Mouse (Mus musculus): ENCODE data around the gene Krt81. TPM values are rescaled to one million over a fixed set of nuclear protein-coding genes. Genes with fewer than 3 reads are reported as not detected.

The Krt81 gene
- not detected for total RNA-seq (2021)
- long read RNA-seq, experiment 1: 0 reads
- long read RNA-seq, experiment 2: 0 reads

DNA sequence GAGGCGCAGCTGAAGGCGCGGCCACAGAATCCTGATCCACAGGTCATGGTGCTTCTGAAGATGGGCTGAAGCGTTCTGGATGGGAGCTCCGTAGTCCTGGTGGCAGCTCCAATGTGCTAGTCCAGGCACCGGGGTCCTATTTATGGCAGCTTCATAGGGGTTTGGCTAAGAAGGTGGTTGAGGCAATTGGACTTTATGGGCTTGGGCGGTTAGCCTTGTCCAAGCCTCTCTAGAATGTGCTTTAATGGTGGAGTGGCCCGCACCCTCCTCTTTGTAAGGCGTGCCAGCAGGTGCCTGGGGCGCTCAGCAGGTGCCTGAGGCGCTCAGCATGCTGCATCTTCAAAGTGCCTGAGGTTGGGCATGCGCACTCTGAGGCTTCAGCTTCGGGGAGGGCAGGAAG is at the start of gene Krt81:
Krt81 (minus strand) TSS at position 101 of the 400 bp plus-strand sequence.
- DNase-seq: no peak
- intact Hi-C loops (cut with DNase I): no loop called here

GRCm38 (mm10) chr15:101508247-101508646 is 44.7 kb upstream of the Krt81 start:
- intact Hi-C loops (cut with DNase I): no loop called here

DNA sequence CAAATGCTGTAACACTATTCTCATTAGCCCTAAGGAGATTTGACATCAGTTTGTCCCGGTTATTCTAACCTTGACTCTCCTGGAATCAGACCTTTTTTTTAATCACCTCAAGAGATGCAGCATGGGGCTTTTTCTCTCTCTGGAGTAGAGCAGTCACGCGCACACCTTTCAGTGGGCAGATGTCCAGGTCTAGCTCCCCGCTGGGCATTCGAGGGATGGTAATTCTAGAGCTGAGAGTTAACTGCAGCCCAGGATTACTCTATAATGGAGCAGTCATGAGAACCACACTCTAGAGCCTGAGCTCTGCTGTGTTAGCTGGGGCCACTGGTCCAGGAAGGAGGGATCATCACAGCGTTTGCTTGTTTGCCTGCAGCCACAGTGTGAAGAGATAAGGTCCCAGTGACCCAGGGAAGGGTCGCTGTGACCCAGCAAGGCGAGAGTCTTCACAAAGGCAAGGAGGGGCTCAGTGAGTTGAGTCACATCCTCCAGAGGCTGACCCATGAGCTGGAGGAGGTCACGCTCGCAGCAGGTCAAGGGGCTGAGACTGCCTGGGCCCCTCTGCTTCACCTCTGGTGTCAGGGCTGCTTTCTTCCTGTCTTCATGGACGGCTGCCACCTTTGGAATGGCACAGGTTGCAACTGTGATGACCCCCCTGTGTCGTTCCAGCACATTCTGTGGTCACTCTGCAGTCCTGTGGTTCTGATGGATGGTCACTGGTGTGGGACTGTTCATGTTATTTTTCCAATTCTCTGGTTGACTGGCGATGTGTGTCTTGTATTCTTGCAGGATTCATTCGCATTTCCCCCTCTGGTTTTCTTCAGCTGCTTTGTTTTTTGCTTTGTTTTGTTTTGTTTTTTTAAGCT is 43.6 kb upstream of the Krt81 start:
- intact Hi-C loops (cut with DNase I): no loop called here
- DNase-seq: no peak

More at GRCm38 (mm10) chr15:101508247-101508646, 44.7 kb upstream of the Krt81 start:
- DNase-seq: no peak

- no peak for DNase-seq
- intact Hi-C loops (cut with DNase I): loop anchor here (5.0 kb wide), 1 partner anchor 155 kb away; no protein-coding TSS in a partner anchor
Observed at GRCm38 (mm10) chr15:101497181-101497580, 33.6 kb upstream of the Krt81 start.

GRCm38 (mm10) chr15:101495266-101495665 is 31.7 kb upstream of the Krt81 start:
- intact Hi-C loops (cut with DNase I): loop anchor here (5.0 kb wide), 1 partner anchor 153 kb away; no protein-coding TSS in a partner anchor

DNA sequence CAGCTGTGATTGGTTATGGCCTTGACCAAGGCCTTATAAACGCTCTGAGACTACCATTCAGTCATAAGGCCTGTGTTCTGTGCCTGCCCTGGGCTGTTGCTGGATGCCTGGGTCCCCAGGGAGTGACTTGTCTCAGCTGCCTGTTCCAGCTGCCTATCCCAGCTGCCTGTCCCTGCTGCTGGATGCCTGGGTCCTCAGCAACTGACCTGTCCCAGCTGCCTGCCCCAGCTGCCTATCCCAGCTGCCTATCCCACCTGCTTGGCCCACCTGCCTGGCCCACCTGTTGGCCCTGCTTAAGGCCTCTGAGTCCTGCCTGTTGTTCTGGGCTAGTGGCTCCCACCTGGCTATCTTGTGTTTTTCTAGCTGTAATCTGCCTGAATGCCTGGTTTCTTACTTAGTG is 30.7 kb upstream of the Krt81 start:
- no peak for DNase-seq
- intact Hi-C loops (cut with DNase I): no loop called here

More at GRCm38 (mm10) chr15:101495266-101495665, 31.7 kb upstream of the Krt81 start:
- DNase-seq: no peak

GRCm38 (mm10) chr15:101493713-101494112 is 30.2 kb upstream of the Krt81 start:
- no peak for DNase-seq
- intact Hi-C loops (cut with DNase I): no loop called here

DNA sequence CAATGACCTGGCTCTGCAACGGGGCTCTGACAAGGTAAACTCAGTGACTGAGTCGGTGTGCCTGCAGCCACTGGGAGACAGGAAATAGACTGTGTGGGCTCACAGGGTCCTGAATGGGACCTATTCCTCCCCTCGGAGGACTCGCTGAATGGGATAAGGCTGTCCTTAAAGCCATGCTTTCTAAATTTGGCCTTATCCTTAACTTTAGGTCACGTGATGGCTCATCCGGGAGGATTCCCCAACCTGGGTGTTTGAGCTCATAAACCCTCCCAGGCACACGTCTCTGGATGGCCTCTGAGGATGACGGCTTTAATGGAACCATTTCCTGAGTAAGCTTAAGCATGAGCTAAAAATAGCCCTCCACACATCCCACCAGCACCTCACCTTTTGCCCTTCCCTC is 29.2 kb upstream of the Krt81 start:
- DNase-seq: no peak
- intact Hi-C loops (cut with DNase I): no loop called here

- no peak for DNase-seq
- intact Hi-C loops (cut with DNase I): no loop called here
Observed at GRCm38 (mm10) chr15:101491431-101491830, 27.9 kb upstream of the Krt81 start, which contains the start of gene Krt83. TSS of gene Krt83 (minus strand) at chr15:101491512.

DNA sequence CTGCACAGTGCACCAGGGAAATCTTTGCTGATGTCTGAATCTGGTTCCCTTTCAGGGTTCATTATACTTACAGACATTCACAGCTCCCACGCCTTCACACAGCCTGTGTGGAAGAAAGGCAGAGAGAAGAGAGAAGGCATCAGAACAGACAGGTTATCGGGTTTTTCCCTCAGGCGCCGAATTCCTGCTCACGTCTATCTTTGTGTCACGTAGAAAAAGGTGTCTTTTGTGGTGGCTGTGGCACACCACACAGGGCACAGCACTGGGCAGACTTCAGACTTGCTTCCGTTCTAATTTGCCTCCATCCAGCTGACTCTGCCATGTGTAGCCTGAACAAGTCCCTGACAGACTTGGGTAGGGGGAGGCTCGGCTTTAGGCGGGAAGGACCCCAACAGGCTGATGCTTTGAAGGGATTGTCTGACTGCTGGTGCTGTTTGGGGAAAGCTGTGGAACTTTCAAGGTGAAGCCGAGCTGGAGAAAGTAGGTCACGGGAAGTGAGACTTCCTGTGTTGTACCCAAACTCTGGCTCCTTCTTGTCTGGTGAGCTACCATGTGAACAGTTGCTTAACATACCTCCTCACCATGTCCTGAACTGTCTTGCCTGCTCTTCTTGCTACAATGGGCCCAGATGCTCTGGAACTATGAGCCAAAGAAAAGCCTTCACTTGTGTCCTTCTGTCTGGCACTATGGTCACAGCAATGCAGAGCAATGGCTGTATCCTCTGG is 22.5 kb upstream of the Krt81 start:
- intact Hi-C loops (cut with DNase I): no loop called here
- no peak for DNase-seq

GRCm38 (mm10) chr15:101484939-101485338 is 21.4 kb upstream of the Krt81 start:
- no peak for DNase-seq
- intact Hi-C loops (cut with DNase I): no loop called here

DNA sequence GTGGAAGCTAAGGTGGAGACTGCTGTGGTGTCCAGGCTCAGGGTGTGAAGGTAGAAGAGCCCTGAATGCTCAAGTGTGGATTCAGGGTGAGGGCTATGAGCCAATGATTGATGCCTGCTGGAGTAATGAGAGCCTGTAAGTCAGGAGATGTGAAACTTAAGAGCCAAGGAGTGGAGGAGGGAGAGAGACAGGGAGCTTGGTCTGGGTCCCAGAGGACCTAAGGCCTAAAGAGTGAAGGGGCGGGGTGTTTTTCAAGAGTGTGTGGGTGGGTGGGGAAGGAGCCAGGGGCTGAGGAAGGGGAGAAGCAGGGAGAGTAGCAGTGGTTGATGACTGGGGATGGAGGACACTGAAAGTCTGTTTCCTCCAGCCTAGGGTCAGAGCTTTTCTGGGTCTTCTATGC is 20.1 kb upstream of the Krt81 start:
- intact Hi-C loops (cut with DNase I): no loop called here
- DNase-seq: no peak

DNA sequence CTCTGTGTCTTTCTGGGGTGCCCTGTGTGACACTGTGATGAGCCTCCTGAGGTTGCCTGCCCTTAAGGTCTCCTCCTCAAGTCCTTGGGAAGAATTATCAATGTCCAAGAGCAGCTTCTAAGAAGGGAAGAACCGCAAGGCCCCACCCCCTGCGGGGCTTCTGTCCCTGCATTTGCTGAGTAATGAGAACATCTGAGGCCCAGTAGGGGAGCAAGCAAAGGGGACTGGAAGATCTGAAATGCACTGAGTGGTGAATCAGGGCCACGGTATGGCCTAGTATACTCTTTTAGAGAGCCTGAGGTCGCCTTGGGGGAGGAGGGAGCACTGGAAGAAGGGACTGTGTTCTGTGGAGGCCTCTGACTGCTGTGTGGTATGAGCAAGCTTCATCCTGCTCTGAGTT is 18.5 kb upstream of the Krt81 start:
- intact Hi-C loops (cut with DNase I): no loop called here
- DNase-seq: no peak

DNA sequence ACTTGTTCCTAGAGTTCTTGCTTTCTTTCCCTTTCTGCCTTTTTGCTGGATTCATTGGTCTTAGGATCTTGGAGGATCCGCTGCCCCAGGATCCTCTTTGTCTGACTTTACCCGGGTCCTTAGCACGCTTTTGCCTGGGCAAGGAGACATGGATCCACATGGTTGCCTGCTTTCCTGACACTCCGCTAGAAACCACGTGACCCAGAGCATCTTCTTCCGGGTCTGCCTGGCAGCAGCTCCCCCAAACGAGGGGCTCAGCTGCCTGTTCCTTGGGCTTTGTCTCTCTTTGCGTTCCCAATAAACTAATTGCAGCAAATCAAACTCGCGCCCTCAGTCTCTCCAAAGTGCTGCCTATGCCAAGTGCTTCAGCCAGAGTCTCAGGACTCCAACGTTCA is 16.1 kb upstream of the Krt81 start:
- DNase-seq: no peak
- intact Hi-C loops (cut with DNase I): no loop called here

DNA sequence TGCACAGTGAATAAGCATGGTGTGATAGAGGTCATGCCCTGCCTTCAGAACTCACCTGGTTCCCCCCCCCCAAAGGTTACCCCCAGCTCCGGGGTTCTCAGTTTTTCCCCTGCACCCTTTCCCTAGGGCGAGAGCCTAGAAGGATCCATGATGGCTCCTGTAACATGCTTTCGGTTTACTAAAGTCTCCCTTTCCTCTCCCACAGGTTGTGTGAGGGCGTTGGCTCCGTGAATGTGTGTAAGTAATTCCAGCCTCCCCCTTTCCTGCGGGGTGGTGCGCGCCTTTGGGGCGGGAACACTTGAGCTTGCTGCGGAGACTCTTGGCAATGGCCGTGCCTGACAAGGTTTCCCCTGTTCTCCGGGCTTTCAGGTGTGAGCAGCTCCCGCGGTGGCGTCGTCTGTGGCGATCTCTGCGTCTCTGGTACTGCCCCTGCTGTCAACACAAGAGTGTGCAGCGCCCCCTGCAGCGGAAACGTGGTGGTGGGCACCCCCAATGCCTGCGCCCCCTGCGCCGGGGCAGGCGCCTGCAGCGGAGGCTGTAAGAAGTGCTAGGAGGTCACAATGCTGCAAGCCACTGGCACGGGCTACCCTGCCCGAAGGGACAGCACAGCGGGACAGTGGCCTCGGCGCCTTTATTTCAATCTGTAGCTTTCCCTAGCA is 15.6 kb upstream of the Krt81 start:
- no peak for DNase-seq
- intact Hi-C loops (cut with DNase I): no loop called here

DNA sequence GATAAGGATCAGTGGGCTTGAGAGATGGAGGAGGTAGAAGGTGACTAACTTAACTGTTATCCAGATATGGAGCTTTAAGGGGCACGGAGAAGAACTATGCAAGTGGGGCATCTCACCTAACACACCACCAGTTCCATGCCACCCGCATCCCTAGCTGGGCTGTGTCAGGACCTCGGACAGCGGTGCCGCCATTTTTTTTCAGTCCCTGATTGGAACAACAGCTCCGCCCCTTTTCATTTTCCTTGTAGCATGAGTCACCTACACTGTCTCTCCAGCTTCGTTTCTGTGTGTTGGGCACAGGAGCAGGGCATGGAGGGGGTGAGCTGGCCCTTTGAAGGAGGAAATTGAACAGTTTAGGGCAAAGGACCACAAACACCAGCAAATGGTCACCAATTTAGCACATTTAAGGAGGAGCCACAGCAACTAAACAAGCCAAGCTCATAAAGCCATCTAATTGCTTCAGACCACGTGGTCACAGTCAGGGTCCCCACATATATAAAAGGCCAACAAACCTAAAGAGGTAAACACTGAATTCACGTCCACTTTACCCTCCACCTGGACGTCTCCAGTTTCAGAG is 9.5 kb upstream of the Krt81 start, which contains the start of gene Krt86:
Krt86 (plus strand) TSS at position 527 of the 577 bp plus-strand sequence.
- no peak for DNase-seq
- intact Hi-C loops (cut with DNase I): no loop called here

- intact Hi-C loops (cut with DNase I): no loop called here
- DNase-seq: no peak
Observed at GRCm38 (mm10) chr15:101469093-101469492, 5.5 kb upstream of the Krt81 start.

- no peak for DNase-seq
- intact Hi-C loops (cut with DNase I): no loop called here
Observed at GRCm38 (mm10) chr15:101459283-101459682, 4.3 kb downstream of the Krt81 start.

- intact Hi-C loops (cut with DNase I): no loop called here
- no peak for DNase-seq
Observed at GRCm38 (mm10) chr15:101458361-101458930, 5.1 kb downstream of the Krt81 start.

DNA sequence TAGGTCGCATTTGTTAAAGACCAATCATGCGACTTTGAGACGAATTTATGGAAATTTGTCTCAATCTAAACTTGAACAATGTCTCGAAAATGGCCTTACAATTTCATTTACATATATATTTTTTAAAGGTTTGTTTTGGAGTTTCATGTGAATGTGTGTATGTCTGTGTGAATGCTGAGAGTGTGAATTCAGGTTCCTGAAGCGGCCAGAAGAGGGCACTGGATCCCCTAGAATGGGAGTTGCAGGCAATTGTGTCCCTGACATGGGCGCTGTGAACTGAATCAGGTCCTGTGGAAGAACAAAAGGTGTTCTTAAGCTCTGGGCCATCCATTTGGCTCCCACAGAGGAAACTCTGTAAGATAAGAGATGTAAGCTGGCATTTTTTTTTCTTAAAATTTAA is 7.7 kb downstream of the Krt81 start:
- intact Hi-C loops (cut with DNase I): no loop called here
- no peak for DNase-seq
